Mouse (Mus musculus): Measurements from ENCODE around the gene Trim6. TPM values are rescaled to one million over a fixed set of nuclear protein-coding genes. Genes with fewer than 3 reads are reported as not detected.

Gene Trim6
- polyA plus RNA-seq, 1 experiment from 2014 or later = 1.1 TPM

DNA sequence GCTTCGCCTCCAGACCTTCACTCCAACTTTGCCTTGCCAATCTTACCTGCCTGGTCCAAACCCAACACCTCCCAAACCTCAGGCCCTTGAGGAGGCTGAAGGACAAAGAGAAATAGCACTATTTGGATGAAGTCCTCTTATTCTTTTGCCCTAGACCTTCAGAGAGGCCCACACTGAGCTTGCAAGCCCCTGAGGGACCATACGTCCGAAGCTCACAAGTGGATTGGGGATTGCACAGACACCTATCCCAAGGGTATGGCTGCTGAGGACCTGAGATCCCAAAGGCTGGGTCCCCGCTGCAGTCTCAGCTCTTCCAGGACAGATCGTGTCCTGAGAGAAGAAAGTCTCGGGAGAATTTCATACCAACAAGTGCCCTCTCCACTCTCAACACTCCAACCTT lies 22.7 kb upstream of the Trim6 start, which contains the start of gene Olfr649:
TSS of gene Olfr649 (minus strand) at position 101 of the 400 bp plus-strand sequence.
- Histone ChIP-seq H3K9me3 (ENCODE audit: low read depth, low read length) (no peaks in the 10 kb centered on the region), H3K4me3 (ENCODE audit: low read depth, low read length) (no peak within 1 kb of the TSS), H3K4me1 (ENCODE audit: insufficient read depth) (no peaks in the 10 kb centered on the region), H3K36me3 (ENCODE audit: insufficient read depth) (no peaks in the 10 kb centered on the region), H3K27me3 (ENCODE audit: insufficient read depth, low read length) (no peaks in the 10 kb centered on the region), H3K4me2 (no peak within 1 kb of the TSS), H3K27ac (ENCODE audit: low read depth) (no peak within 1 kb of the TSS), H3K9ac (no peak within 1 kb of the TSS)
- TF ChIP-seq CTCF (IDR thresholded peaks at IDR 0.05; ENCODE audit: low read depth) = no peak
- no peak for ATAC-seq (ENCODE audit: insufficient read depth)
- WGBS = 76% methylated on average over 6 of the region's 6 CpGs
- no peak for DNase-seq

DNA sequence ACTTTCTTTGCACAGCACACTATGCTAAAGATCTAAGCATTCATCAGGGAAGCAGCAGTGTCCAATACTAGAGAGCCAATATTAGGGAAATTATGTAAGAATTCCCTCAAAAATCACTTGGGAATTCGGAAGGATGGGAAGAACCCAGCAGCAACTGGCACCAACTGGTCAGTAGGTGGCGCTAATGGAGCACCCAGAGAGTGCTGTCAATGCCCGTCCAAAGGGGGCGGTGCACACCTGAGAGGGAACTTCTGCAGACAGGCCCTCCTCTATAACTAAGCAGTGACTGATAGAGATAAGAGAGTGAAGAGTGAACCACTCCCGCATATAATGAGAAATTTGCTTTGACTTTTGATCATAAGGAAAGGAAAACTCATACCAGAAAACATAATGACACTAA lies 18.8 kb upstream of the Trim6 start:
- ATAC-seq (ENCODE audit: insufficient read depth) = peak; percentile 75; the same call in 1 of the 2 replicates

GRCm38 (mm10) chr7:104206197-104206596 lies 12.4 kb upstream of the Trim6 start:
- DNase-seq = no peak
- H3K9me3 ChIP-seq (ENCODE audit: low read depth, low read length) = no peaks in the 10 kb centered on the region
- no peak overlapping the region for H3K4me3 ChIP-seq (ENCODE audit: low read depth, low read length)
- no peak for ATAC-seq (ENCODE audit: insufficient read depth)
- no peaks in the 10 kb centered on the region for H3K4me1 ChIP-seq (ENCODE audit: insufficient read depth)
- WGBS = 87% methylated on average over 7 of the region's 7 CpGs
- H3K27me3 ChIP-seq (ENCODE audit: insufficient read depth, low read length) = no peaks in the 10 kb centered on the region
- H3K9ac ChIP-seq = no peak overlapping the region
- TF ChIP-seq CTCF (IDR thresholded peaks at IDR 0.05; ENCODE audit: low read depth) = no peak
- H3K36me3 ChIP-seq (ENCODE audit: insufficient read depth) = no peaks in the 10 kb centered on the region
- H3K4me2 ChIP-seq = no peak overlapping the region
- H3K27ac ChIP-seq (ENCODE audit: low read depth) = no peak overlapping the region

More for the DNA sequence above, 18.8 kb upstream of the Trim6 start:
- Histone ChIP-seq H3K9me3 (ENCODE audit: low read depth, low read length) (no peaks in the 10 kb centered on the region), H3K27ac (ENCODE audit: low read depth) (no peak overlapping the region), H3K9ac (no peak overlapping the region), H3K27me3 (ENCODE audit: insufficient read depth, low read length) (no peaks in the 10 kb centered on the region), H3K4me1 (ENCODE audit: insufficient read depth) (no peaks in the 10 kb centered on the region), H3K4me2 (no peak overlapping the region), H3K36me3 (ENCODE audit: insufficient read depth) (no peaks in the 10 kb centered on the region), H3K4me3 (ENCODE audit: low read depth, low read length) (no peak overlapping the region)
- WGBS = 4% methylated on average over 5 of the region's 5 CpGs
- peak; percentile 81 for DNase-seq
- peak; percentile 89 for TF ChIP-seq CTCF (IDR thresholded peaks at IDR 0.05; ENCODE audit: low read depth)

DNA sequence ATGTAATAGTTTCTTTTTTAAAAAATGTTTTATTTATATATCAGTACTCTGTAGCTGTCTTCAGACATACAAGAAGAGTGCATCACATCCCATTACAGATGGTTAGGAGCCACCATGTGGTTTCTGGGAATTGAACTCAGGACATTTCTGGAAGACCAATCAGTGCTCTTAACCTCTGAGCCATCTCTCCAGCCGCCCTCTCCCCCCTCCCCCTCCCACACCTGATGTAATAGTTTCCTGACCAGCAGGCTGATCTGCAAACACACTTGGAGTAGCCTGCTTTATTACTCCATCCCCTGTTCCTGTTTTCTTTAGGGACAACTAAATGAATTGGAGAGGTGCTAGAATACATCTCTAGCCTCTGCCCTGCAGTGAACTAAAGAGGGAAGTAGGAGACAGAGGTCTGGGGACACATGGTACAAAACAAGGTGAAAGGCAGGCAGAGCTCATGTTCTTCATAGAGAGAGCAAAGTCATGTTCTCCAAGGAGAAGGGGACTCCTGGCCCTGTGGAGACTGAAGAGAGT lies 2.5 kb upstream of the Trim6 start:
- no peaks in the 10 kb centered on the region; the same call in 1 of the 2 replicates for H3K4me1 ChIP-seq (ENCODE audit: insufficient read depth)

GRCm38 (mm10) chr7:104217881-104218280 lies 712 bp upstream of the Trim6 start:
- Histone ChIP-seq H3K4me3 (ENCODE audit: low read depth, low read length) (no peak overlapping the region), H3K27me3 (ENCODE audit: insufficient read depth, low read length) (no peaks in the 10 kb centered on the region), H3K4me1 (ENCODE audit: insufficient read depth) (no peaks in the 10 kb centered on the region; the same call in 1 of the 2 replicates), H3K36me3 (ENCODE audit: insufficient read depth) (no peaks in the 10 kb centered on the region), H3K9ac (no peak overlapping the region), H3K4me2 (no peak overlapping the region), H3K9me3 (ENCODE audit: low read depth, low read length) (no peaks in the 10 kb centered on the region), H3K27ac (ENCODE audit: low read depth) (no peak overlapping the region)
- WGBS = 68% methylated on average over 2 of the region's 2 CpGs
- TF ChIP-seq CTCF (IDR thresholded peaks at IDR 0.05; ENCODE audit: low read depth) = no peak
- DNase-seq (no peak), ATAC-seq (ENCODE audit: insufficient read depth) (no peak)

More for the DNA sequence above, 2.5 kb upstream of the Trim6 start:
- no peak for ATAC-seq (ENCODE audit: insufficient read depth)
- Histone ChIP-seq H3K27me3 (ENCODE audit: insufficient read depth, low read length) (no peaks in the 10 kb centered on the region), H3K27ac (ENCODE audit: low read depth) (no peak overlapping the region), H3K36me3 (ENCODE audit: insufficient read depth) (no peaks in the 10 kb centered on the region), H3K9me3 (ENCODE audit: low read depth, low read length) (no peaks in the 10 kb centered on the region), H3K4me2 (no peak overlapping the region), H3K9ac (no peak overlapping the region), H3K4me3 (ENCODE audit: low read depth, low read length) (no peak overlapping the region)
- 23% methylated on average over 1 of the region's 1 CpGs for WGBS
- TF ChIP-seq CTCF (IDR thresholded peaks at IDR 0.05; ENCODE audit: low read depth) = no peak
- DNase-seq = no peak

- H3K9ac ChIP-seq = no peak overlapping the region
- peak; percentile 42 for DNase-seq
These were observed 12.6 kb downstream of the Trim6 start for GRCm38 (mm10) chr7:104231203-104231602.

GRCm38 (mm10) chr7:104240857-104241256 lies 22.3 kb downstream of the Trim6 start:
- DNase-seq (no peak), ATAC-seq (ENCODE audit: insufficient read depth) (no peak)
- Histone ChIP-seq H3K36me3 (ENCODE audit: insufficient read depth) (no peaks in the 10 kb centered on the region), H3K9me3 (ENCODE audit: low read depth, low read length) (no peaks in the 10 kb centered on the region), H3K4me3 (ENCODE audit: low read depth, low read length) (no peak overlapping the region), H3K4me2 (no peak overlapping the region), H3K4me1 (ENCODE audit: insufficient read depth) (no peaks in the 10 kb centered on the region), H3K27ac (ENCODE audit: low read depth) (no peak overlapping the region), H3K9ac (no peak overlapping the region), H3K27me3 (ENCODE audit: insufficient read depth, low read length) (no peaks in the 10 kb centered on the region)
- no peak for TF ChIP-seq CTCF (IDR thresholded peaks at IDR 0.05; ENCODE audit: low read depth)

More at GRCm38 (mm10) chr7:104231203-104231602, 12.6 kb downstream of the Trim6 start:
- Histone ChIP-seq H3K9me3 (ENCODE audit: low read depth, low read length) (no peaks in the 10 kb centered on the region), H3K4me3 (ENCODE audit: low read depth, low read length) (no peak overlapping the region), H3K27me3 (ENCODE audit: insufficient read depth, low read length) (no peaks in the 10 kb centered on the region), H3K4me2 (no peak overlapping the region), H3K36me3 (ENCODE audit: insufficient read depth) (no peaks in the 10 kb centered on the region), H3K27ac (ENCODE audit: low read depth) (no peak overlapping the region), H3K4me1 (ENCODE audit: insufficient read depth) (no peaks in the 10 kb centered on the region)
- ATAC-seq (ENCODE audit: insufficient read depth) = no peak
- peak; percentile 71 for TF ChIP-seq CTCF (IDR thresholded peaks at IDR 0.05; ENCODE audit: low read depth)
- 39% methylated on average over 2 of the region's 2 CpGs for WGBS
